Mouse (Mus musculus) bone marrow, adult 2 months (tissue): ENCODE results near the gene Aebp1.

Source experiments
- CTCF ChIP-seq: fragments of 200-500 bp; IDR thresholded peaks from 2 replicates; pipeline ENCODE4 v1.5.1; 2011; ENCODE audit warnings: low read length, control low read depth; ENCODE audit not compliant: control insufficient read depth, insufficient read depth
- POLR2A ChIP-seq: fragments of 200-500 bp; IDR thresholded peaks from 2 replicates; pipeline ENCODE4 v1.6.1; 2011; ENCODE audit warnings: low read depth, mild to moderate bottlenecking, control low read depth, low read length, borderline replicate concordance; ENCODE audit not compliant: control insufficient read depth

- TF ChIP-seq POLR2A (no peak), CTCF (no peak)
Measured at GRCm38 (mm10) chr11:5901950-5902349, 40.2 kb downstream of the Aebp1 start.
